Mouse (Mus musculus): ENCODE measurements around the gene Cwc25.
"Not testable (repeated sequence)": the region's sequence is repeated elsewhere in the genome, so short reads cannot be mapped to it uniquely, and the experiment has no call there.

Cwc25 gene

GRCm38 (mm10) chr11:97800691-97801408 lies 34.5 kb upstream of the Cwc25 start:
- DNase-seq (ENCODE audit: low spot score): no peak

- DNase-seq (ENCODE audit: low spot score): peak; percentile 84
Measured at GRCm38 (mm10) chr11:97799994-97800690, 33.8 kb upstream of the Cwc25 start.

GRCm38 (mm10) chr11:97799146-97799993 lies 33.0 kb upstream of the Cwc25 start:
- peak; percentile 87 for DNase-seq (ENCODE audit: low spot score)

- peak; percentile 87 for DNase-seq (ENCODE audit: low spot score)
Measured at GRCm38 (mm10) chr11:97798782-97799145, 32.4 kb upstream of the Cwc25 start, which contains the start of gene Lasp1. TSS of gene Lasp1 (plus strand) at chr11:97799000.

GRCm38 (mm10) chr11:97798083-97798435 lies 31.7 kb upstream of the Cwc25 start:
- no peak for DNase-seq (ENCODE audit: low spot score)

GRCm38 (mm10) chr11:97797369-97798082 lies 31.2 kb upstream of the Cwc25 start:
- DNase-seq (ENCODE audit: low spot score): no peak

GRCm38 (mm10) chr11:97796910-97797309 lies 30.6 kb upstream of the Cwc25 start:
- DNase-seq (ENCODE audit: low spot score): no peak

DNA sequence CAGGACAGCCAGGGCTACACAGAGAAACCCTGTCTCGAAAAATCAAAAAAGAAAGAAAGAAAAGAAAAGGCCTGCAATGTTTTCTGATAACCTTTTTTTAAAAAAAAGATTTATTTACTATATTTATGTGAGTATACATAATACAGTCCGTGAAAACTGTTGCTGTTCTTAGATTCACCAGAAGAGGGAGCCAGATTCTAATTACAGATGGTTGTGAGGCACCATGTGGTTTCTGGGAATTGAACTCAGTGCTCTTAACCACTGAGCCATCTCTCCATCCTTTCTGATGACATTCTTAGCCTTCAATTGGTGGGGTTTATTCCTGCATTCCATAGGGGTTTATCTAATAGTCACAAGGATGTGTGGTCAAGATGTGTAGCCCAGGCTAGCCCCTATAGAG lies 26.8 kb upstream of the Cwc25 start:
- DNase-seq (ENCODE audit: low spot score): no peak

DNA sequence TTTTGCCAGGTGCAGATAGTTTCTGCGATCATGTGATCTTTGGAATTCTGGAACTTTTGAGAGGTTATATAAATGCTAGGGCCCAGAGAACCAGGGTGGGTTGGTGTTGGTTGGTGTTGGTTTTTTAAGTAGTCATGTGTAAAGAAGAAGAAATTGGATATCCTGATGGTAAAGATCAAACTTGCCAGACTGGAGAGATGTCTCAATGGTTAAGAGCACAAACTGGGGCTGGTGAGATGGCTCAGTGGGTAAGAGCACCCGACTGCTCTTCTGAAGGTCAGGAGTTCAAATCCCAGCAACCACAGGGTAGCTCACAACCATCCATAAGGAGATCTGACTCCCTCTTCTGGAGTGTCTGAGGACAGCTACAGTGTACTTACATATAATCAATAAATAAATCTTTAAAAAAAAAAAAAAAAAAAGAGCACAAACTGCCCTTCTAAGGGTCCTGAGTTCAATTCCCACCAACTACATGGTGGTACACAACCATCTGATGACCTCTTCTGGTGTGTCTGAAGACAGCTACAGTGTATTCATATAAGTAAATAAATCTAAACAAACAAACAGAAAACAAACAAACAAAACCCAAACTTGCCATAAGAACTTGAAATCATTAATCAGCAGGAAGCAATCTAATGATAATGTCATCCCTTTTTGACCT lies 24.6 kb upstream of the Cwc25 start:
- DNase-seq (ENCODE audit: low spot score): not testable (repeated sequence)

- no peak for DNase-seq (ENCODE audit: low spot score)
Measured at GRCm38 (mm10) chr11:97789727-97790126, 23.4 kb upstream of the Cwc25 start.

- no peak for DNase-seq (ENCODE audit: low spot score)
Measured at GRCm38 (mm10) chr11:97787961-97788360, 21.6 kb upstream of the Cwc25 start.

DNA sequence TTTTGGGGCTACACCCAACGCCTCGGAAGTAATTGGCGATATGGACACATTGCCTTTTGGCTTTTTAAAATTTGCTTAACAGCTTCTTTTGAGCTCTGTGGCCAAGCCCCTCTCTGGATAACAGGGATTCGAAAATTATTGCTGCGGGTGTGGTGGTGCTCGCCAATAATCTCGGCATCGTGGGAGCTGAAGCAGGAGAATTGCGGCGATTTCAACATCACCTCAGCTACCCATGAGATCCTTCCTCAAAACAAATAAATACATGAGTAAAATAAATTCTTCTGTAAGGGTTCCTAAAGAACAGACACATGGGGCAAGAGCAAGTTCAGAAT lies 16.2 kb upstream of the Cwc25 start:
- DNase-seq (ENCODE audit: low spot score): no peak

- DNase-seq (ENCODE audit: low spot score): peak; percentile 99
Measured at GRCm38 (mm10) chr11:97781832-97782563, 15.6 kb upstream of the Cwc25 start, which contains the start of gene Rpl23. TSS of gene Rpl23 (minus strand) at chr11:97782437.

DNA sequence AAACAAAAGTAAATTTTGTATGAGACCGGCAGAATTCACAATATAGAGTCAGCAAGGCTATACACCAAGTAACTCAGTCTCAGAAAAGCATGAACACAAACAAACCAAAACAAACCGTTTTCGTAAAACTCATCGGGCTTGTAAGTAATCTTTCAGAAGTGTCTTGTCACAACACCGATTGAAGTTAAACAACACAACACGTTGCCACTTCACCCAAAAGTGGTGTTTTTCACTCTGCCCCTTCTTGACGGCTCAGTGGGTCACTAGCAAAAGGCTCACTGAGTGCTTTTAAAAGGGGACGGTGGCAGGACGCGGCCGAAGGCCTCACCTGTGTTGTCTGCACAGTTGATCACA lies 15.1 kb upstream of the Cwc25 start:
- no peak for DNase-seq (ENCODE audit: low spot score)

DNA sequence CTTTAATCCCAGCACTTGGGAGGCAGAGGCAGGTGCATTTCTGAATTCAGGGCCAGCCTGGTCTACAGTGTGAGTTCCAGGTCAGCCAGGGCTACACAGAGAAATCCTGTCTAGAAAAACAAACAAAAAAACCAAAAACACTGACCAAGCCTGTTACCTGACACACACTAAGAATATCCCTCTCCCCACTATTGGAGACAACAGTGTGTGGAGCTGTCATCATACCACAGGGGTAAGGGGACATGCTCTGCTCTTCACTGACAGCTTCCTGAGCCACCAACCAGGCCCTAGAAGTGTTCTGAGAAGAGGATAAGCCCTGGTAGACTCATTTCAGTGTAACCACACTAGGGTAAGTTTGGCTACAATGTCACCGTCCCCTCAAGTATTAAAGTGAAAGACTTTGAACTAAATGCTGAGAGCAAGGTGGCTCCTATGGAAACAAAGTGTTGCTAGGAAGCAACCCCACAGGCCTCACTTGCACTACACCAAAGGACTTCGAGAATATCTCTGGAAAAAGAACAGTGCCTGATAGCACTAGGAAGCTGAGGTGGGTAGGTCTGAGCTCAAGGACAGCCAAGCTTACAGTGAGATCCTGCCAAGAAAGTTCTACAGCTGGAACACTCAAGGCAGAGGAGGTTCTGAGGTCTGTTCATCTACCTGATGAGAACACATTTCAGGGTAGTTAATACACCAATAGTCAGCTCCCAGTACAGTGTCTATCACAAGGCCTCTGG lies 13.8 kb upstream of the Cwc25 start:
- no peak for DNase-seq (ENCODE audit: low spot score)

DNA sequence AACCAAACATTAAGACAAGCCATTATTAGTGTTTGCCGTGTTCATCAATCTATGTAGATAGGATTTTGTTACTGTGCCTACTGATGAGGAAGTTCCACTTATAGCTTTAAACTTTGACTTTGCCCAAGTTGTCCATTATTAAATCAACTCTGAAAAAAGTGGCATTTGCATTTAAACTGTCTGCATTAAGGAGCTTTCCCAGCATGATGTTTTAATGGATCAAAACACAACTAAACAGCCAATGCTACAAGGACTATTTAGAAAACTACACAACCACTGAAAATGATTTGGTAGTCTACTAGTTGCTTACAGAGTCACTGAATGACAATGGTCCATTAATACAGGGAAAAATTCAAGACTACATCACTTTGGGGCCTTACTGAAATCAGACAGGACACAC lies 12.6 kb upstream of the Cwc25 start:
- no peak for DNase-seq (ENCODE audit: low spot score)

GRCm38 (mm10) chr11:97777129-97777529 lies 10.8 kb upstream of the Cwc25 start:
- no peak for DNase-seq (ENCODE audit: low spot score)

- no peak for DNase-seq (ENCODE audit: low spot score)
Measured at GRCm38 (mm10) chr11:97776497-97777128, 10.3 kb upstream of the Cwc25 start.

GRCm38 (mm10) chr11:97775808-97776496 lies 9.6 kb upstream of the Cwc25 start, which contains the start of gene 1700001P01Rik:
TSS of gene 1700001P01Rik (minus strand) at chr11:97775918.
- DNase-seq (ENCODE audit: low spot score): no peak

Measured in ovary, postnatal 36 days (tissue).